Mouse (Mus musculus) 3134 (cell line): ENCODE data around the gene Gatad2a.
A peak's percentile ranks its signal among the peaks of the same experiment; 100 is the strongest.

Experiments used
- DNase-seq: peaks from one replicate; pipeline ENCODE4 v3.0.0-alpha.2; 2011; ENCODE audit warnings: low spot score; ENCODE audit not compliant: insufficient read length; ENCODE audit errors: extremely low read depth

The Gatad2a gene

DNA sequence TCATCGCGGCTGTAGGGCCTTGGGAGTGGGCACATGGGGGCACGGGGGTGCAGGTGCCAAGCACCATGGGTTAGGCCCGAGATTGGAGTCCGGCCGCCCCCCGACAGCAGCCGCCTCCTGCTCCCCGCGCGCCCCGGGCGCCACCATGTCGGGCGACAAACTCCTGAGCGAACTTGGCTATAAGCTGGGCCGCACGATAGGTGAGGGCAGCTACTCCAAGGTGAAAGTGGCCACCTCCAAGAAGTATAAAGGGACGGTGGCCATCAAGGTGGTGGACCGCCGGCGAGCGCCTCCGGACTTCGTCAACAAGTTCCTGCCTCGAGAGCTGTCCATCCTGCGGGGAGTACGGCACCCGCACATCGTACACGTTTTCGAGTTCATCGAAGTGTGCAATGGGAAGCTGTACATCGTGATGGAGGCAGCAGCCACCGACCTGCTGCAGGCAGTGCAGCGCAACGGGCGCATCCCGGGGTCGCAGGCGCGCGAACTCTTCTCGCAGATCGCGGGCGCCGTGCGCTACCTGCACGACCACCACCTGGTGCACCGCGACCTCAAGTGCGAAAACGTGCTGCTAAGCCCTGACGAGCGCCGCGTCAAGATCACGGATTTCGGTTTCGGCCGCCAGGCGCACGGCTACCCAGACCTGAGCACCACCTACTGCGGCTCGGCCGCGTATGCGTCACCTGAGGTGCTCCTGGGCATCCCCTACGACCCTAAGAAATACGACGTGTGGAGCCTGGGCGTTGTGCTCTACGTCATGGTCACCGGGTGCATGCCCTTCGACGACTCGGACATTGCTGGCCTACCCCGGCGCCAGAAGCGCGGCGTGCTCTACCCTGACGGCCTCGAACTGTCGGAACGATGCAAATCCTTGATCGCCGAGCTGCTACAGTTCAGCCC, 93.8 kb downstream of the Gatad2a start, which contains the start of the genes Tssk6, Ndufa13 and Yjefn3:
Gene Tssk6 (plus strand): TSS at position 22 of the 900 bp plus-strand sequence.
Gene Ndufa13 (minus strand): TSS at position 396 of the 900 bp plus-strand sequence.
Gene Yjefn3 (minus strand): TSS at position 550 of the 900 bp plus-strand sequence.
- DNase-seq: no peak

DNA sequence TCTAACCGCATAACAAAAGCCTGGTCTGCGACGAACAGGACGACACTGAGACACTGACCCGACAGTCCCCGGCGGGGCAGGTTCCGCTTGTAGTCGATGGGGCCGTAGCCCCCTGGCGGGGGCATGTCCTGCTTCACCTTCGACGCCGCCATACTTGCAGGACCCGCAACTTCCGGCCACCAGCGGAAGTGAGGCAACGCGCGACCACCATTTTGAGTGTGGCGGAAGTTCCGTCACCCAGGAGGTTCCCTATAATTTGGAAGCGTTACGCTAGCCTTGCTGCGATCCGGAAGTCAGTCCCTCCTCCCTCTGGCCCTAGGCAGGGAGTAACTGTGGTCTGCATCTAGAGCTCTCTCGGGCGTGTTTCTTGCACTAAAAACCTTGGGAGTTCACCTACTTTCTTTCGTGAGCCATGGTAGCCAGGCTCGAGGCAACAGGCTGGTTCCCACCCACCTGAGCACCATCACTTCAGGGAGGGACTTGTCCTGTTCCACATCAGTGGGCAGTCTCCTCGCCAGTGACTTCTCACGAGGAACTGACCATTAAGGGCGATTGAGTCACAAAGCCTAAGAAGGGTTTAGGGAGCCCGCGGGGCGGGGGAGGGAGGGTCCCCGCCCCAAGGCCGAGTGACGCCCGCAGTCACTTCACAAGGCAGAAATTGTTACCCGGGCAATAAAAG, 94.6 kb downstream of the Gatad2a start:
- DNase-seq: peak; percentile 97

DNA sequence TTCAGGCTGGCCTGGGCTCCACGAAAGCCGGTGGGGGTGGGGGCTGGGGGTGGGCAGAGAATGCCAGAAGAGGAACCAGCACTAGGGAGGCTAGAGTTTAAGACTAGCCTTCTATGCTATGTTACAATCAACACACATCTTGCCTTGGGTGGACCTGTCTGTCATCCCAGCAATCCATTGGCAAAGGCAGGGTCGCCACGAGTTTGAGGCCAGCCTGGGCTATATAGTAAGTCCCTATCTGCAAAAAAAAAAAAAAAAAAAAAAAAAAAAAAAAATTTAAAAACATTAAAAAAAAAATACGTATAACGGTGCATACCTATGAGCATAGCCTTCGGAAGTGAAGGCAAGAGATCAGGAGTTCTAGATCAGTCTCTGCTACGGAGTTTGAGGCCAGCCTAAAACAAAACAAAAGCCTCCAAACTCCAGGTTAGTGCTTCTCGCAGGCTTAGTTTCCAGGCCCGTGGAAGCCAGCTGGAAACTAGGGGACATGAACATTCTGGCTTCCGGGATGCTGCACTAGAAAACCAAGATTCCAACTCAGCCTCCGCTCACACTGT, 95.2 kb downstream of the Gatad2a start:
- no peak for DNase-seq

DNA sequence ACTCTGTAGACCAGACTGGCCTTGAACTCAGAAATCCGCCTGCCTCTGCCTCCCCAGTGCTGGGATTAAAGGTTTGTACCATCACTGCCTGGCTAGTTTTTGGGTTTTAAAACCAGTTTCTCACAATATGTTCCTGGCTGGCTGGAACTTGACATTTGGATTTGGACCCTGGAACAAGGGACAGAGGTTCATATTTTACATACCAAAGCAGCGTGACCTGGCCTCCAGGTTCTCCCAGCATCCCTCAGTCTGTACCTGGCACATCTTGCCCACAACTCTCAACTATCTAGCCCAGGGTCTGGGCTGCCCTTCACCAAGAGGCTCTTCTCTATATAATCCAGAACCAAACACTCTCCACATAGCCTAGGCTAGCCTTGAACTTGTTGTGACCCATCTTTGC, 96.3 kb downstream of the Gatad2a start:
- DNase-seq: no peak

DNA sequence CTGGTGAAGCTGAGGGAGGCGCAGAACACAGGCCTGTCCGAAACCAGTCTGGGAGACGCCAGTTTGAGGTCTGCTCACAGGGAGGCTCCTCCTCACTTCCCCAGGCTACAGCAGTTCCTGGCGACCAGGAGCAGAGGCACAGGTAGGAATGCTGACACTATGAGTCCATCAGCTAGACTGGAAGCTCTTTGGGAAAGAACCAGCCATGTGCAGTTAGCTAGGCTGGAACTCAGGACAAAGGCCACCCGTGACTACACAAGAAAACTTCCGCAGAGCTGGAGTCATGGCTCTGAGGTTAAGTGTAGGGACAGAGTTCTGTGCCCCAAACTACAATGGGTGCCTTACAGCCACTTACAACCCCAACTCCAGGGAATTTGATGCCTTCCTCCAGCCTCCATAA, 98.3 kb downstream of the Gatad2a start:
- no peak for DNase-seq

DNA sequence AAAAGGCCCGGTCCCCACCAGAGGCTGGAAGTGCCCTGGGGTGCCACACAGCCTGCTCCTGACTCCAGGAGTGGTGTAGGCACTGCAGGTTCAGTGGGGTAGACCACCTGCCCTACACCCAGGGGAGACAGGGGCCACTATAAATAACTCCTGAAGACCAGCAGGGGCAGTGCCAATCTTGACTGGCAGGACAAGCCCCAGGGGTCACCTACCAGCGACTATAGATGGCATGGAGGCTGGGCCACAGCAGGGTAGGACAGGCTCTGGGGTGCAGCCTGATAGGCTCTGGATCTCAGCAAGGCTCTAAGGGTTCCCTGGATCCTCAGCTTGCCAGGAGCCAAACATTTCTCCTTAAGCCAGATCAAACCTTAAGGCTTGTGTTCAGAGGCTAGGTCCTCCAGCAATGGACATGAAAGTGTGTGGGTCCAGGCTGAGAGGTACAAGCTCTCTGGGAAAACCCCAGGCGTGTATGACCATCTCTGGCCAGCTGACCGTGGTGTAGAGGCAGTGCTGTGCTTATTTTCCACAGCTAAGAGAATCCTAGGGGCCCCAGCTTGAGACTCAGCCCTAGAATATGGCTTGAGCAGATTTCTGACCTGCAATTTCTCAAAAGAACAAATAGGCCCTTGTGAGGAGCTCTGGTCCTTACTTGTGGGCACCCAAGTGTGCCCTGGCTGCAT, 100.3 kb downstream of the Gatad2a start:
- DNase-seq: no peak

DNA sequence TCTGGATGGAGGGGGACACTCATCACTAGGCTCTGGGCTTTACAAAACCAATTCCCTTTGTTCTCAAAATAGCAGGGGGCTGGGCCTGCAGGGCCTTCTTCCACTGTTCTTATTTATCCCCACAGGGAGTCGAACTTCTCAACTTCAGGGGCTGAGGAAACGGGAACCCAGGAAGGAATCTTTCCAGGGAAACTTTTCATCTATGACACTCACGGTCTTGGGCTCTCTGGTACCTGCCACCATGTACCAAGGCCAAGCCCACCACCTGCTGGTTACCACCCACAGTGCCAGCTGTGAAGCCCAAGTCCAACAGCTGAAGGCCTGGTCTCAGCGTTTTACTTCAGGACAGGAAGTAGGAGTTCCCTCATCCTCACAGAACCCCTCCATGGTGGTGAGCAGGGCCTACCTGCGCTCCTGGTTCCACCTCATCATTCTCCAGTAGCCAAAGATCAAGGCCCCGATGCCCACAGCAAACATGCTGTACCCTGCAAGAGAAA, 101.3 kb downstream of the Gatad2a start:
- DNase-seq: no peak

DNA sequence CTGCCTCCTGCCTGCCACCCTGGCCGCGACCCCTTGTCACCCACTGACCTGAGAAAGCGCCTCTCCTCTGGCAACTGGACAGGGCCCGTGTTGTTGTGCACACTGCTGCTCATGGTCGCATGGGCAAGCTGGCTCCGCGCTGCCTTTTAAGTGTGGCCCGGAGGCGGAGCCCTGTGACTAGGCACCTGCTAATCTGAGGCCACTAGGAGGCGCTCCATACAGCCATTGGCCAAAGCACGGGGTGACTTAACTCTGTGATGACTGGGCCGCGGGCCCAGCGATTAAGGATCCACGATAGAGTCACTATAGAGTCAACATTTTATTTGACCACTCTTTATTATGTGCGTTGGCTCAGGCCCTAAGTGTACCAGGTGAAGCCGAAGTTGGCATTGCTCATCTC, 102.3 kb downstream of the Gatad2a start:
- no peak for DNase-seq

DNA sequence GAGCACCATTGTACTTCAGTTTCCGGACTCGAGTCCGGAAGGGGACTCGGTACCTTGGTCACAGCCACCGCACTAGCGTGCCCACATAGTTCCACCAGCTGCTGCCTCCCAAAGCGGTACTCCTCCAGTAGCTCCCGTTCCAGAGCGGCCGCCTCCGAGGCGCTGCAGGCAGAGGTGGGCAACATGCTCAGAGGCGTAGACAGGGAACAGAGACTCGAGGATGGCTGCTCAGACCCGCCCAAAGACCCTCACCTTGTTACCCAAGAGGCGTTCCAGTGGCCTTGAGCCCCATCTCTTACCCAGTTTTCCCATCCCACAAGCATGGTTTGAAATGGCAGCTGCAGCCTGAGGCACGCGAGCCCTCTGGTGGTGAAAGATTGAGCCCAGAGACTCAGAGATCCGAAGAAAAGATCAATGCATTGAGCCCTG, 105.4 kb downstream of the Gatad2a start:
- no peak for DNase-seq

DNA sequence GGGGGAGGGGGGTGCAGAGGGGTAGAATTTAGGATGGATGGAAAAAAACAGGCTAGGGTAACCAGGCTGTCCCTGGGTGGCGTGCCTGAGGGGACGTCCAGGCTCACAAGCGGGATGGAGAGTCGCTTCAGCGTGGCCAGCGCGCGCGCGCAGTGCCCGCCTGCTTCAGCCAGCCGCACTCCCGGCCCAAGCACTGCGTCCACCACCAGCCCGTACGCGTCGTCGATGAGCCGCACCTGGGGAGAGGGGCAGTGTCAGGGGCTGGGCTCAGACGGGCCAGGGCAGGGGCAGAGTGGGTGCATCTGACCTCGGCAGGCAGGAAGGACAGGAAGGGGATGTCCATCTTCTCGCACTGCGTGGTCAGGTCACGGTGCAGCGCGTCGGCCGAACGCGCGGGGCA, 107.3 kb downstream of the Gatad2a start:
- DNase-seq: no peak

DNA sequence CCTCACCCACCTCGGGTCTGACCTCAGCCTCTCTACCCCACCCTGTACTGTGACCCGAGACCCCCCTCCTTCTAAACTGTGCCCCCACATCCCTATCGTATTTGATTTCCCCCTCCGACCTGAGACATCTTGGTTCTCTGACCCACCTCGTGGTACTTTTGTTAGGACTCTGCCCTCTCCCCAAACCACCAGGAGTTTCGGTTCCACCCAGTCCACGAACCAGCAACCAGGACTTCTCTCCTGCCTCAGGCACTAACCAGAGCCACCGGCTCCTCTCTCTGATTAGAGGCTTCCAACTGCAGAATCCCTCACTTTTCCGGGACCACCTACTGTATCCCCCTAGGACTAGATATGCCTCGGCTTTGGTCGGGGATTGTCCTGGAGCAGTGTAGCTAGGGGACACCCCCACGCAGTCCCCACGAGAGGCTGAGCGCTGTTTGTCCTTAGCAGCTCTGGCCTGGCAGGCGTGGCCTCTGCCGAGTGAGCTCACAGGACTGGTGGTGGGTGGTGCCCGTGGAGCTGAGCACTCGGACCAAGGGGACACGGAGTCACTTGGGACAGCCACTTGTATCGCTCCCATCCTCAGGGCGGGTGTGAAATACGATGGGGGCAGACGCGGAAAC, 107.8 kb downstream of the Gatad2a start:
- DNase-seq: no peak

DNA sequence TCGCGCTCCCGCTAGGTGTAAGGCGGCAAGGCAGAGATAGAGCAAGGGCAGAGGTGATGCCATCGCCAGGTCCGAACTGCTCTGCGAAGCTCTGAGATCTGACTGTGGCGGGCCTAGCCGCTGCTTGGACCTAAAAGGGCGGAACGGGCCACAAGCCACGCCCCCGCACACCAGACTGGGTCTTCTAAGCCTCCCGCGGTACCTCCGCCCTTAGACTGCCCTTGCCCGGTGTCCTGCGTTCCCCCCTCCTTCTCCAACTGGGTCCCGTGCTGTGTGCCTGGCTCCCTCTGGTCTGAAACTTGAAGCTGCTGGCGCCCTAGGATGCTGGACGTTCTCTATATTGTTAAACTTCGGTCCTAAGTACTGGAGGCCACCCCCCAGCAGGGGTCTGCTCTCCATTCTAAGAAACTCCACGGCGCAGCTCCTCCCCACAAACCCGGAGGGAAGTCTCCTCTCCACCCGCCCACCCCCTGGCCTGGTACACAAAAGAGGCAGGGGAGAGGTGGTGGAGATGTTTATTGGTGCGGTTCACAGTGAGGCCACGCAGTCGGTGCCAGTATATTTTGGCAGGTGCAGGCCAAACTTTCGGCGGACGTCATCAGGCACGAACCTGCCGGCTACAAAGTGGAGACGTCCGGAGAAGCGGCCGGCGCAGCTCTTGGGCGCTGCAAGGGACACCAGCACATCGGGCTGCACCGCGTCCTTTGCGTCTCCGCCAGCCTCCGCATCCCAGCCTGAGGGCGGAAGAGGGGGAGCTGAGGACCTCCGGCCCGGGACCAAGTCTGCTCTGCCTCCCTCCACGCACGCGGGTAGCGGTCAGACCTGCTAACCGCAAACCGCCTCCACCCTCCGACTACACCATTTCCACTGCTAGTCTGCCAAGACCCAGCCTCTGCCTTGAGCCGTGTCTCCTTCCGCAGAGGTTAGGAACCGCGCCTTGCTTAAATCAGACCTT, 108.6 kb downstream of the Gatad2a start, which contains the start of gene Cilp2:
Gene Cilp2 (minus strand): TSS at position 399 of the 955 bp plus-strand sequence.
- no peak for DNase-seq

DNA sequence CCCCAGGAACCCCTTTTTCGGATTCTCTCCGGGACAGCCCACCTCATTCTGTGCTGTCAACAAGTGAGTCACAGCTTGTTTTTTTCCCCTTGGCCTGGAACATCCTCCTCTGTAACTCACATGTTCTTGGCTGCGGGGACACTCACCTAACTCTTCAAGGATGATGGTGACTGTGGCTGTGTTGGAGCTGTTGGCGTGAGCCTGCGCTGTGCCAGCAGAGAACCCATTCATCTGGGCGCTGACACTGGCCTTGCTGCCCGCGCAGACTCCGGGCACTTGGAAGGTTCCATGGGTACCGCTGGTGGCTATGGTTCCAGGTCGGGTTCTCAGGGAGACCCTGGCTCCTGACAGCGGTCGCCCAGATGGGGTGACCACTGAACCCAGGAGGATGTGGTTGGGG, 112.0 kb downstream of the Gatad2a start:
- DNase-seq: no peak

DNA sequence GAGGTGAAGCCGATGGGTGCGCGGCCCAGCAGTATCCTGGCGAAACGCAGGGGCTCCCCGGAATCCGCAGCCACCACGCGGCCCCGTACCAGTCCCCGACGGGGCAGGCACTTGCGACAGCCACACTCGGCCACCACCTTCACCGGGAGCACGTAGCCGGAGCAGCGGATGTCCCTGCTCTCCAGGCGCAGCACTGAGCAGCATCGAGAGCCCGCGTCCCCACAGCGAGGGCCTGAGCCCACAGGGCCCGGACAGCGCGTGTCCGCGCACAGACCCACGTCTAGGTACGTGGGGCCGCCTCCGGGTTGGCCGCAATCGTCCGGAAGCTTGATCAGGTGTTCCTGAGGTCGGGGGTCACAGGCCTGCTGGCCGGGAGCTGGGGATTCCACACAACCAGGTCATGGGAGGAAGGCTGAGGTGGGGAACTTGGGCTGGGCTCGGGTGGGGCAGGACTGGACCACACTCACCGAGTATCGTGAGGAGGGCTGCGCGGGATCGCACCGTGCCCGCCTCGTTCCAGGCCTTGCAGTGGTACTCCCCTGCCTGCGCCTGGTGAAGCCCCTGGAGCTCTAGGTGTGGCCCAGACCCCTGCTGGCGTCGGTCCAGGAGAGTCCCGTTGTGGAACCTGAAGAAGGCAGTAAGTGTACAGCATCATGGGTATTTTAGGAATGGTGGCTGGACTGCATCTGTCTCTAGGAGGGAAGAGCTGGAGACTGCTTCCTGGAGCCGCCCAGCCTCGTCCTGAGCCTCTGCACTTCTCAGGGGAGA, 113.2 kb downstream of the Gatad2a start:
- DNase-seq: no peak

DNA sequence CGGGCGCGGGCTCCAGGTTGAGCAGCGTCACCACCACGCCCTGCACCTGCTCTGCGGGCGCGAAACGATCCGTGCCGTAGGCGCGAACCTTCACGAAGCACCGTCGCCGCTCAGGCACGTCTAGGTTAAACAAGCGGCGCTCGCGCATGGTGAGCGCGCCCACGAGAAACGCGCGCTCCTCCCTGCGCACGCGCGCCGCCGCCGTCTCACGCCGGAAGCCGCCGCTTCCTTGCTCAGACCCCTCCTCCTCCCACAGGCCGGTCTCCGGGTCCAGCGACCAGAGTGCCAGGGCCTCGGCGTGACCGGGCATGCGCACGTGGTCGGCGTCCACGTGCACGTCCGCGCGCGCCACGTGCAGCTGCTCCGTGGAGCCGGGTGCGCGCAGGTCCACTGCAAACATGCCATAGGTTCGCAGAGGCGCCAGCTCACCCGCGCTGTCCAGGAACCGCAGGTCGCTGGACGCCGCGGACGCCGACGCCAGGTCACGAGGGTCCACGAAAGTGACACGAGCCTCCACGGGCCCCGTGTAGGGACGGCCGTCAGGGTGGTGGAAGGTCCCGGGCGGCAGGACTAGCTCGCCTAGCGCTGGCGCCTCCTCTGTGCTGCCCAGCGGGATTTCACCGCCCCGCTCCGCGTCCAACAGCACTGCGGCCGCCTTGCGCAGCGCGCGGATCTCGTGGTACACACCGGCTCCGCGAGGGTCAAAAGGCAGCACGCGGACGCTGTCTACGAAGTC, 114.0 kb downstream of the Gatad2a start:
- no peak for DNase-seq

DNA sequence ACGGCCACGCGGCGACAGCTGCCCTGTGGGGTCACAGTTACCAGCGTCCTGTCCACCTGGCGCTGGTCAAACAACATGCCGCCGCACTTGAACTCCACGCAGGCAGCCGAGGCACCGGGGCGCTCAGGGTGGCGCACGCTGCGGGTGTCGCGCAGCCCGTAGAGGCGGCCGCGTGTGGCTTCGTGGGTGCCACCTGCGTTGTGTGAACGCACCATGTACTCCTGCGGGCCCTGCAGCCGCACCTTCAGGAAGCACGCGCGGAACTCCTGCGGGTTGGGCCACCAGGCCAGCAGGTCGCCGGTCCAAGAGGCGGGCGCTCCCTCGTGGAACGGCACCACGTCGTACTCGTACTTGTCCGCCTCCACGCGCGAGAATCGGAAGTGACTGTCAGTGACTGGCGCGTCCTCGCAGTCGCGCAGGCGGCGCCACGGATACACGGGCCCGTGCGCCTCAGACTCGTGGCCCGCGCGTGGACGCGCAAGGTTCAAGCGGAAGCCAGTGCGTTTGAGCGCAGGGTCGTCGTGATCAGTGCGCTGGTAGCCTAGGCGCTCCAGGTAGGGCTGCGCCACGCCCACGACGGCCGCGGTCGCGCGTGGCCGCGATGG, 114.8 kb downstream of the Gatad2a start:
- DNase-seq: no peak

DNA sequence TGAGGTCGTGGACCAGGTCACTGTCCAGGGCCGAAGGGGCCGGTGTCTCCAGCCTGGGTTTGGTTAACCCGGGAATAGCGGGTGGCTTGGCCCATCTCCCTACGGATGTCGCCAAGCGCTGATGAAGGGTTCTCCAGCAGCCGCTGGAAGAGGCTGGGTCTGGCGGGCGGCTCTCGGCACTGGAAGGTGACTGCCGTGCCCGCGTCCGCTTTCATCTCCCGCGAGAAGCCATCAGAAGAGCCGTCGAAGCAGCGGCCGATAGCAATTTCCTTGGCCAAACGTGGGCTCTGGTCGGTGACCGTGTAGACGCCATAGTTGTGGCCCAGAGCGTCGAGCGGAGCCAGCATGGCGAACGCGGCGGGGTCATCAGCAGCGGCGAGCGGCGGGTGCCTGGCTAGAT, 115.3 kb downstream of the Gatad2a start:
- no peak for DNase-seq
